Mouse (Mus musculus): ENCODE measurements around the gene Mllt3. TPM values are rescaled to one million over a fixed set of nuclear protein-coding genes. Genes with fewer than 3 reads are reported as not detected.

Mllt3 gene
- polyA plus RNA-seq, 1 experiment from 2014 or later = 62.3 TPM

DNA sequence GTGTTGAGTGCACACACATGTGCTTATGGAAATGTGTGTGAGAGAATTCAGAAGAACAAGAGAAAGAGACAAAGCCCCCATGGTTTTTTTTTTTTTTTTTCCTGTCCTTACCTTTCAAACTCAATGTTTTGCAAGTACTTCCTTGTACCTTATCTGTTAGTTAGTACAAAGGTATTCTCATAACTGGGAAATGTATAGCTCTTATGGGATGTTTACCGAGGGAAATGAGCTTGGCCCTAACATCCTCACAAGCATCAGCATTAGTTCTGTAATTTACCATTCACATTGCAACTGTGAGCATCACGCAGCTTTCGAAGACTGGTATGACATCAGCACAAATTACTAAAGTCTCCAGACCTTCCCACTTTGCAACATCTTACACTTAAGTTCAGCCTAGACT lies 231.8 kb downstream of the Mllt3 start:
- Histone ChIP-seq H3K9me3 (ENCODE audit: control insufficient read depth, low read length) (no peaks in the 10 kb centered on the region), H3K4me2 (no peak overlapping the region), H3K36me3 (ENCODE audit: control insufficient read depth, insufficient read depth, low read length) (no peaks in the 10 kb centered on the region), H3K27ac (ENCODE audit: low read depth, low read length) (no peak overlapping the region), H3K4me3 (ENCODE audit: low read depth, low read length) (no peak overlapping the region), H3K4me1 (ENCODE audit: control insufficient read depth, insufficient read depth, low read length) (peaks cover 12% of the 10 kb centered on the region), H3K27me3 (ENCODE audit: control insufficient read depth, insufficient read depth, low read length) (no peaks in the 10 kb centered on the region), H3K9ac (ENCODE audit: low read length) (no peak overlapping the region)
- DNase-seq (ENCODE audit: low spot score, missing footprints) = no peak
- 86% methylated on average over 3 of the region's 3 CpGs for WGBS
- no peak for ATAC-seq (ENCODE audit: low FRiP score)

DNA sequence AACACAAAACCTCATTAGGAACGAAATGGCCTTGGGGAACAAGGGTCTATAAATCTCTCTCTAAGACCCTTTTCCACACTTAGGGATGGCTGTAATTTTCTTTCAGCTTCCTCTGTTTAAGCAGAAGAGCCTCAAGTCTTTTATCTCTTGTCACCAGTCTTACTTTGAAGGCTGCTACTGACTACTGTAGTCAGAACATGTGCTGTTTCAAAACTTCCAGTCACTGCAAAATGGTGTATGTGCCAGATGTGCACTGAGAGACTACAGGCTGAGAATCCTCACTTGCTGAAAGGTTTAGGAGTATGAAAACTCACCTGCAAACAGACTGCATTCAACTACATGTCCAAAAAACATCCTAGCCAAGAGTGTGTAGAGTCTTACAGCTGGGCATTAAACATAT lies 232.9 kb downstream of the Mllt3 start:
- H3K4me3 ChIP-seq (ENCODE audit: low read depth, low read length) = no peak overlapping the region
- ATAC-seq (ENCODE audit: low FRiP score) (no peak), DNase-seq (ENCODE audit: low spot score, missing footprints) (no peak)
- H3K36me3 ChIP-seq (ENCODE audit: control insufficient read depth, insufficient read depth, low read length) = no peaks in the 10 kb centered on the region
- WGBS = 82% methylated on average over 1 of the region's 1 CpGs
- H3K4me1 ChIP-seq (ENCODE audit: control insufficient read depth, insufficient read depth, low read length) = peaks cover 8% of the 10 kb centered on the region; the same call in 1 of the 2 replicates
- peaks cover under 1% of the 10 kb centered on the region; the same call in 1 of the 2 replicates for H3K27me3 ChIP-seq (ENCODE audit: control insufficient read depth, insufficient read depth, low read length)
- H3K4me2 ChIP-seq = no peak overlapping the region
- no peak overlapping the region for H3K27ac ChIP-seq (ENCODE audit: low read depth, low read length)
- H3K9me3 ChIP-seq (ENCODE audit: control insufficient read depth, low read length) = no peaks in the 10 kb centered on the region
- H3K9ac ChIP-seq (ENCODE audit: low read length) = no peak overlapping the region

GRCm38 (mm10) chr4:87799418-87799817 lies 233.7 kb downstream of the Mllt3 start:
- Histone ChIP-seq H3K27me3 (ENCODE audit: control insufficient read depth, insufficient read depth, low read length) (peaks cover 2% of the 10 kb centered on the region; the same call in 1 of the 2 replicates), H3K4me2 (no peak overlapping the region), H3K4me1 (ENCODE audit: control insufficient read depth, insufficient read depth, low read length) (peaks cover 4% of the 10 kb centered on the region; the same call in 1 of the 2 replicates), H3K4me3 (ENCODE audit: low read depth, low read length) (no peak overlapping the region), H3K27ac (ENCODE audit: low read depth, low read length) (no peak overlapping the region), H3K9ac (ENCODE audit: low read length) (no peak overlapping the region), H3K36me3 (ENCODE audit: control insufficient read depth, insufficient read depth, low read length) (no peaks in the 10 kb centered on the region), H3K9me3 (ENCODE audit: control insufficient read depth, low read length) (no peaks in the 10 kb centered on the region)
- ATAC-seq (ENCODE audit: low FRiP score) = no peak
- DNase-seq (ENCODE audit: low spot score, missing footprints) = no peak
- WGBS = 94% methylated on average over 2 of the region's 2 CpGs

GRCm38 (mm10) chr4:87795261-87795660 lies 237.9 kb downstream of the Mllt3 start:
- 82% methylated on average over 4 of the region's 4 CpGs for WGBS
- Histone ChIP-seq H3K4me2 (no peak overlapping the region), H3K27ac (ENCODE audit: low read depth, low read length) (no peak overlapping the region), H3K4me1 (ENCODE audit: control insufficient read depth, insufficient read depth, low read length) (no peaks in the 10 kb centered on the region), H3K9me3 (ENCODE audit: control insufficient read depth, low read length) (no peaks in the 10 kb centered on the region), H3K36me3 (ENCODE audit: control insufficient read depth, insufficient read depth, low read length) (peaks cover 4% of the 10 kb centered on the region; the same call in 1 of the 2 replicates), H3K9ac (ENCODE audit: low read length) (no peak overlapping the region), H3K27me3 (ENCODE audit: control insufficient read depth, insufficient read depth, low read length) (peaks cover 2% of the 10 kb centered on the region; the same call in 1 of the 2 replicates), H3K4me3 (ENCODE audit: low read depth, low read length) (no peak overlapping the region)
- ATAC-seq (ENCODE audit: low FRiP score) = no peak
- DNase-seq (ENCODE audit: low spot score, missing footprints) = no peak

DNA sequence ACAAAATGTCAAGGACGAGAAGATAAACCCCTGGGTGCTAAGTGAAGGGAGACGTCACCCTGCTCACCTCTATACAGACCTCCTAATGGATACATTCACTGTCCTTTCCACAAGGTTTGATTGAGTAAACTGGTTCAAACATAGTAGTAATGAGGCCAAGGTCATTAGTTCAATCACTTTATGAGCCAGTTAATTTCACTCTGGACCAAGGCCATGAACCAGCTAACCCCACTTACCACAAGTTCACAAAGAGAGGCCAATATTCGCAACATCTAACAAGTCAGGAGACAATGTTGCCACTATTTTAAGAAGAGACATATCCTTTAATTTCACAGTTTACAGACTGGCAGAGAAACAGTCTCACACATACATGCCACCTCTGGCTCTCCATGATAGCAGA lies 238.9 kb downstream of the Mllt3 start:
- Histone ChIP-seq H3K27ac (ENCODE audit: low read depth, low read length) (no peak overlapping the region), H3K9ac (ENCODE audit: low read length) (no peak overlapping the region), H3K4me3 (ENCODE audit: low read depth, low read length) (no peak overlapping the region), H3K4me2 (no peak overlapping the region), H3K36me3 (ENCODE audit: control insufficient read depth, insufficient read depth, low read length) (peaks cover 4% of the 10 kb centered on the region; the same call in 1 of the 2 replicates), H3K9me3 (ENCODE audit: control insufficient read depth, low read length) (no peaks in the 10 kb centered on the region), H3K4me1 (ENCODE audit: control insufficient read depth, insufficient read depth, low read length) (no peaks in the 10 kb centered on the region), H3K27me3 (ENCODE audit: control insufficient read depth, insufficient read depth, low read length) (peaks cover 2% of the 10 kb centered on the region; the same call in 1 of the 2 replicates)
- no peak for DNase-seq (ENCODE audit: low spot score, missing footprints)
- WGBS = 90% methylated on average over 3 of the region's 3 CpGs
- no peak for ATAC-seq (ENCODE audit: low FRiP score)

DNA sequence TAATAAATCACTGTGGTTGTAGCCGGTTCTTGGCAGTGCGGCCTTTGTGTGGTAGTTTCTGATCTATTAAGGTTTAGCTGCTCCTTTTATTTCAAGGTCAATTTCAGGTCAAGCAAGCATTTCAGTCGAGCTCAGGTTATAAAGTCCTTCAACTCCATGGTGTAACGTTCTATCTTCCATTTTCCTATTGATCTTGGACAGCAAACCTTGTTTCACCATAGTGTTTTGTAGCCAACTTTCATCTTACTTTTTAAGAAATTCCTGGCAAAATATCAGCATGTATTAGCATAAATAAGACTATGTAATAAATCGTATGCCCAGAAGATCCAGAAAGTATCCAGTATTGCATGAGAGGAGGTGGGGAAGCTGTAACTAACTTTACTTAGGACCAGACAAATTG lies 240.7 kb downstream of the Mllt3 start:
- no peak overlapping the region for H3K27ac ChIP-seq (ENCODE audit: low read depth, low read length)
- no peaks in the 10 kb centered on the region for H3K9me3 ChIP-seq (ENCODE audit: control insufficient read depth, low read length)
- ATAC-seq (ENCODE audit: low FRiP score) (no peak), DNase-seq (ENCODE audit: low spot score, missing footprints) (no peak)
- no peak overlapping the region for H3K9ac ChIP-seq (ENCODE audit: low read length)
- 51% methylated on average over 5 of the region's 5 CpGs for WGBS
- H3K4me3 ChIP-seq (ENCODE audit: low read depth, low read length) = no peak overlapping the region
- no peaks in the 10 kb centered on the region for H3K4me1 ChIP-seq (ENCODE audit: control insufficient read depth, insufficient read depth, low read length)
- peaks cover 7% of the 10 kb centered on the region; the same call in 1 of the 2 replicates for H3K36me3 ChIP-seq (ENCODE audit: control insufficient read depth, insufficient read depth, low read length)
- H3K4me2 ChIP-seq = no peak overlapping the region
- peaks cover 2% of the 10 kb centered on the region; the same call in 1 of the 2 replicates for H3K27me3 ChIP-seq (ENCODE audit: control insufficient read depth, insufficient read depth, low read length)

DNA sequence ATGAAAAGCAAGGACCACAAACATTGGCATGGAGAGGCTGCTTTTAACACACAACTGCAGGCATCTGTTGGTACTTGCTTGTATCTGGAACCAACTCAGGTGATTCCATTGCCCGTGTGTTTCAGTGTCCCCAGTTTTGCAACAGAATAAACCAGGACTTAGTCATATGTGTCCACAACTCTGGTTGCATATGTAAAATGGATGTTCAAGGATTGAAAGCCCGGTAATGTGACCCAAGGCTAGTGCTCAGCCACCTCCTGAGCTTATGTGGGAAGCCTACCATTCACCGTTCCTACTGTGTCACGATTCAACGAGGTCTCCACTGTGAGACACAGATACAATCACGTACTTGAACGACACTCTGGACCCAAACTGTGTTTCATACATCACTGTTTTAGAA lies 243.7 kb downstream of the Mllt3 start:
- Histone ChIP-seq H3K9me3 (ENCODE audit: control insufficient read depth, low read length) (no peaks in the 10 kb centered on the region), H3K4me2 (no peak overlapping the region), H3K9ac (ENCODE audit: low read length) (no peak overlapping the region), H3K4me3 (ENCODE audit: low read depth, low read length) (no peak overlapping the region), H3K4me1 (ENCODE audit: control insufficient read depth, insufficient read depth, low read length) (peaks cover 11% of the 10 kb centered on the region), H3K27me3 (ENCODE audit: control insufficient read depth, insufficient read depth, low read length) (no peaks in the 10 kb centered on the region), H3K36me3 (ENCODE audit: control insufficient read depth, insufficient read depth, low read length) (peaks cover 7% of the 10 kb centered on the region; the same call in 1 of the 2 replicates), H3K27ac (ENCODE audit: low read depth, low read length) (no peak overlapping the region)
- DNase-seq (ENCODE audit: low spot score, missing footprints) (no peak), ATAC-seq (ENCODE audit: low FRiP score) (no peak)
- 91% methylated on average over 7 of the region's 7 CpGs for WGBS

- Histone ChIP-seq H3K36me3 (ENCODE audit: control insufficient read depth, insufficient read depth, low read length) (peaks cover 7% of the 10 kb centered on the region; the same call in 1 of the 2 replicates), H3K27ac (ENCODE audit: low read depth, low read length) (no peak overlapping the region), H3K4me2 (no peak overlapping the region), H3K9ac (ENCODE audit: low read length) (no peak overlapping the region), H3K9me3 (ENCODE audit: control insufficient read depth, low read length) (no peaks in the 10 kb centered on the region), H3K4me1 (ENCODE audit: control insufficient read depth, insufficient read depth, low read length) (peaks cover 11% of the 10 kb centered on the region), H3K4me3 (ENCODE audit: low read depth, low read length) (no peak overlapping the region), H3K27me3 (ENCODE audit: control insufficient read depth, insufficient read depth, low read length) (no peaks in the 10 kb centered on the region)
- 73% methylated on average over 8 of the region's 8 CpGs for WGBS
- DNase-seq (ENCODE audit: low spot score, missing footprints) (no peak), ATAC-seq (ENCODE audit: low FRiP score) (no peak)
These were observed 244.5 kb downstream of the Mllt3 start for GRCm38 (mm10) chr4:87788691-87789090.

- WGBS = 6% methylated on average over 12 of the region's 12 CpGs
- Histone ChIP-seq H3K36me3 (ENCODE audit: control insufficient read depth, insufficient read depth, low read length) (peaks cover 5% of the 10 kb centered on the region), H3K27ac (ENCODE audit: low read depth, low read length) (peak overlapping the region; percentile 40; the same call in 1 of the 2 replicates), H3K4me3 (ENCODE audit: low read depth, low read length) (no peak overlapping the region), H3K9me3 (ENCODE audit: control insufficient read depth, low read length) (no peaks in the 10 kb centered on the region), H3K27me3 (ENCODE audit: control insufficient read depth, insufficient read depth, low read length) (no peaks in the 10 kb centered on the region), H3K9ac (ENCODE audit: low read length) (peak overlapping the region; percentile 42; the same call in 1 of the 2 replicates), H3K4me1 (ENCODE audit: control insufficient read depth, insufficient read depth, low read length) (peaks cover 11% of the 10 kb centered on the region), H3K4me2 (peak overlapping the region; percentile 28)
- ATAC-seq (ENCODE audit: low FRiP score) (peak; percentile 88), DNase-seq (ENCODE audit: low spot score, missing footprints) (peak; percentile 96)
These were observed 247.8 kb downstream of the Mllt3 start for GRCm38 (mm10) chr4:87785132-87786074.

Measured in midbrain, embryonic 11.5 days (tissue).